Mouse (Mus musculus) T-cell, adult 2 months (primary cell): ENCODE results near the gene Nmu.

ENCODE experiments used
- DNase-seq: peaks from one replicate; pipeline ENCODE4 v3.0.0; 2022; ENCODE audit warnings: low spot score

Gene Nmu

DNA sequence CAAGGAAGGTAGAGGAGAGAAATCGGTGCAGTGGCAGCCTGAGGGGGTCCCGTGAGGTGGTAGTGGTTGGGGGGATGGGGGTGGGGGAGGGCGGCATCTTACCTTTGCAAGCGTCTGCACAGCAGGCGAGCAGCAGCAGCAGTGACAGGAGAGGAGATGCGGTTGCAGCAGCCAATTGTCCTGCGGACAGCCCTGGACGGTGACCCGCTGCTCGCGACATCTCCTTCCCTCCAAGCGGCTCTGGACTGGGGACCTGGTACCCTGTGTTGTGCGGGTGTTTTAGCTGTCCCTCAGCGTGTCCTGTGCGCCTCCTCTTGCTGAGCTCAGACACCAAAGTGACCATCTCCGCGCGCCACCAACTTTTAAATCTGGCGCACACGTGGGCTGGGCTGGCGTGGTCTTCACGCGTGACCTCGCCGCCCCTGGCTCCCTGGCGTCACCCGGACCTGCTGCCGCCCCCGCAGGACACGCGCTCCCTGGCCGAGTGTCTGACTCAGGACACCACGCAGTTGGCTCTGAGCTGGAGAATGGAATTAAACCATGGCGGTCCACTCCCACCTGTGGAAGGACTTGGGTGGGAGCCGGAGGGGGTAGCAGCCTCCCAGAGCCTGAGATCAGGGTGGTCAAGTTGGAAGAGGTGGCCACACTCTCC, at the start of gene Nmu:
TSS of gene Nmu (minus strand) at position 336 of the 652 bp plus-strand sequence.
- no peak for DNase-seq

DNA sequence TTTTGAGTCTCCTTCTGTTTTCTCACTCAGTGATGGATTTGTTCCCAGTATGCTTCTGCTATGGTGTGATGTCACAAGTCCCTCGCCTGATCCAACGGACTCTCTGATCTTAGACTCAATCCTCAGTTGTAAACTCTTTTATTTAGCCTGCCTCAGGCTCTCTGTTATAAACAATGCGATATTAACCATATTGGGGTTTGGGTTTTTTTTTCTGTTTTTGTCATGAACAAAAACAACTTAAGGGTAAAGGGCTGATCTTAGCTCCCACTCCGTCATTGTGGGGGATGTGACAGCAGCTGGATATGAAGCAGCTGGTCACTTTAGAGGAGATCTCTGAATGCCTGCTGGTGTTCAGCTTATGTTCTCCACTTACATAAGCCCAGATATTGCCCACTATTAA, 48.1 kb upstream of the Nmu start:
- no peak for DNase-seq

DNA sequence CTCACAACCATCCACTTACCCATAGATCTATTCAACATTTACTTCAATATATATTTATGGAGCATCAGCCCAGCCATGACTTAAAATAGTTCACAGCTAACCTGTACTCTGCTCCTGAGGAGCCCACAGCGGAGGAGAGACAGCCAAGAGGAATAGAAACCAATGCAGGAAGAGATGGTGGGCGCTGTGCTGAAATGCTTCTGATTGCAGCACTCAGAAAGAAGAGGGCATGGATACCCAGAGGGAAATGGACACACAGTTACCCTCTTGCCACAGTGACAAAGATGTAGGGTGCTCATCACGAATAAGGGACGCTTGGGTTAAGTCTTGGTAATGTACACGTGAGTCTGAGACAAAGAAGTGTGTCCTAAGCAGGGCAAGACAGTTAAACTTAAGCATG, 30.8 kb upstream of the Nmu start:
- no peak for DNase-seq

DNA sequence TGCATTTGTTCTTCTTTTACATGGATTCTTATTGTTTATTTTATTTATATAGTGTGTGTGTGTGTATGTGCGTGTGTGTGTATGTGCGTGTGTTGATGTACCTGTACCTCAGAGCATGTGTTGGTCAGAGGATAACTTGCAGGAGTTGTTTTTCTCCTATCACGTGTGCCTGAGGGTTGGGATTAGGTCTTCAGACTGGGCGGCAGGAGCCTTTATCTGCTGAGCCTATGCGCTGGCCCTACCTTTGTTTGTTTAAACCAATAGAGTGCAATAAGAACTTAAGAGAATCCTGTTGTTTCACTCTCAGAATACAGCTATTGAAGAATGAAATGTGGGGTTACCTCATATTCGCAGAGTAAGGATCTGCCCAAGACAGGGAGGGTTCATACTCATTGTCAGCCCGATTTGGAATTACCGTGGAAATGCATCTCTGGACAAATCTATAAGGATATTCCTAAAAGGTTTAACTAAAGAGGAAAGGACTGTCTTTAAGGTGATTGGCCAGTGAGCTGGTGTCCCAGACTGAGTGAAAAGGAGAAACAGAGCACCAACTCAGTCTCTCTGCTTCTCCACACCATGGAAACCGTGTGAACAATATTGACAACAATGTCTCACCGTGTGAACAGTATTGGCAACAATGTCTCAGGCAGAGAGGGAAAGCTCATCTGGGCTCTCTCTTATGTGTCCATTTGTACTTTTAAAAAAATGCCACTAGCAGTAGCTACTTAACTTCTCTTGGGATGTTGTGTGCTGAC, 25.6 kb upstream of the Nmu start:
- no peak for DNase-seq

DNA sequence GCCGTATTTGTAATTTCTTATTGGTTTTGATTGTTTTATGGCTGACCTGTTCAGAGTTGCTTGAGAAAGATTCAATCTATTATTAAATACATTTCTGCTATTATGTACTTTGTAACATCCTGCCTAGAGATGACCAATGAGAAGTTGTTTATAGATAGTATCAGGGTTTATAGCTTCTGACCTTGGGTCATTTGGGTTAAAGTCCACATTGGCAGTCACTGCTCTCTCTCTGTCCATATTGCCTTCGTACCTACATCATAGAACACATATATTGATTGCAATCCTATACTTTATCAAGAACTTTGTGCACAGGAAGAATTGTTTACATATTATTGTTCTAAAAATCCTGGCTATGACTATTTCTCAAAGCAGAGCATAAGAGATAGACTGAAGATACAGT, 24.9 kb upstream of the Nmu start:
- DNase-seq = no peak

DNA sequence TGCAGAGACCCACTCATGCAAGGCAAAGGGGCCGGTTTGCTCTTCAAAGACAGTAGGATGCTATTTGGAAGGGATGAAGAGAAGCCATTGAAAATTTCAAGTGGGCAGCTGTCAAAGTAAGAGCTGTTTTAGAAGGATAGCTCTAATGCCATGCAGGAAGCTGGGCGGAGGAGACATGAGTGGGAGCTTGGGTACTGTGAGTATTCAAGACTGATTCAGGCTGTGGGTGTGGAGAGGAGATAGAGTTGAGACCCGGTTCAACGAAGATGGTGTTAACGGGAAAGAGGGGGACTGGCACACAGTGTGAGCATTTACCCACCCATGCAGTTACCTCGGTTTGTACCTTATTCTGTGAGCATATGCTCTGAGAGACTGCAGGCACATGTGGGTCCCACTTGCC, 20.1 kb upstream of the Nmu start:
- no peak for DNase-seq

DNA sequence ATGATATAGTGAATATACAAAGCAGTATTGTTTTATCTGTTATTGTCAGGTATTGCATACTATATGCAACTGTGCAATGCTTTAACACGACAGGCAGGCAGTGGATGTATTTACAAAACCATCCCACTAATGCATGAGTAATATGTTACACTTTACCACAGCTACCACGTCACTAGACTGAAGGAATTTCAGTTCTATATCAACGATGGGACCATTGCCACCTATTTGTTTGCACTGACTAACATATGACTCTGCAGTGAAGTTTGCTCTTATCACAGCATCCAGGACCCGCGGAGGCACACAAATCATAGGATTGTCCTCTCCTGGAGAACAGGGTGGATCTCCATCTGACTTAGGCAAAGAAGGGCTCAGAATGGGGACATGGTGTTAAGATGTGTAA, 18.2 kb upstream of the Nmu start:
- no peak for DNase-seq

DNA sequence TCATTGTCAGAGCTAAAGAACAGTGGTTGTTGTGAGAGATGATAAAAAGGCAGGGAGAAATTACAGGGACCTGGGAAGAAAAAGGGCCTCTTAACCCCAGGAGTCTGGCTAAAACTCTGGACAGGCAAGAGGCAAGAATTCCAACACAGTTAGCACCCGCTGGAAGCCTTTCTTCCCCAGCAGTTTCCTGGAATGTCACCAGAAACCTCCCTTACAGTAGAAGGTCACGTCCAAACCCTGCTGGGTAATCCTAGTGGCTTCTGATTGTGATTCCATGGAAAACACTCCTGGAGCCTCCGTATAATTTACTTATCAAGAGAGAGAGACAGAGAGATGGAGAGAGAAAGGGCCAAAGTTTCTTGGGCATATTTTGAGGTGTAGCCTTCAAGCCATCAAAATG, 15.6 kb upstream of the Nmu start:
- DNase-seq = no peak

DNA sequence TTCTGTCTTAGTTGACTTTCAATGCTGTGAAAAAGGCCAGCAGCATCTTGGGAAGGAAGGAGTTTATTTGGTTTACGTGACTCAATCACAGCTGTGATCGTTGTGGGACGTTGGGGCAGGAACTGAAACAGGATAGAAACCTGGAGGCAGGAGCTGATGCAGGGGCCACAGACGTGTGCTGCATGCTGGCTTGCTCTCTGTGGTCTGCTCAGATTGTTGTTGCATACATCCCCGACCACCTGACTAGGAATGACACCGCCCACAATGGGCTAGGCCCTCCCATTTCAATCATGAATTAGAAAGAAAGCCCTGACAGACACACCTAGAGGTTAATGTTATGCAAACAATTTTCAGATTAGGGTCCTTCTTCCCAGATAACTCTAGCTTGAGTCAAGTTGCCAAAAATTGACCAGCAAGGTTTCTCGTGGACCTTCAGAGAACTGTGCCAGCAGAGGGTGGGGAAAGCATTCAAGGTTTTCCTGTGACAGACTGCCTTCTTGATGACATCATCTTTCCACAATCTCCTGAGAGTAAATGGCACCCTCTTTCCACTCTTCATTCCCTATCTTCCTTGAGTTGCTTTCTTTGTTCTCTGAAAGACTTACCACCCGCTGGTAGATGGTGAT, 5.7 kb upstream of the Nmu start:
- DNase-seq = no peak

DNA sequence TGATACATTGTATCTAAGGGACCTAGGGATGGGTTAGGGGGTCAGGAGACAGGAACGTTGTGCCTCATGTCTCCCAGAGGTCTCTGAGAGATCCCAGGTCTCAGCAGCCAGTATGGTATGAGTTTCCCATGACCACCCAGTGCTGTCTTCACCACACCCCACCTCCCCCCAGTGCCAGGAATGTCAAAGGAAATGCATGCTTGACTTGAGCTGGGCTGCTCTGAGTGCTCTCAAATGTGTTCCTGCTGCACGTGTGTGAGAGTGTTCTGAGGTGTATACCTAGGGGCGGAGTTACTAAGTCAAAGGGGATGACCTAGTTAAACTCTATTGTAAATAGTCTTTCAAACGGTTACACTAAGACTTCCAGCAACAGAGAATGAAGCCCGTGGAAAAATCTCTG, 1.8 kb upstream of the Nmu start:
- DNase-seq = no peak

DNA sequence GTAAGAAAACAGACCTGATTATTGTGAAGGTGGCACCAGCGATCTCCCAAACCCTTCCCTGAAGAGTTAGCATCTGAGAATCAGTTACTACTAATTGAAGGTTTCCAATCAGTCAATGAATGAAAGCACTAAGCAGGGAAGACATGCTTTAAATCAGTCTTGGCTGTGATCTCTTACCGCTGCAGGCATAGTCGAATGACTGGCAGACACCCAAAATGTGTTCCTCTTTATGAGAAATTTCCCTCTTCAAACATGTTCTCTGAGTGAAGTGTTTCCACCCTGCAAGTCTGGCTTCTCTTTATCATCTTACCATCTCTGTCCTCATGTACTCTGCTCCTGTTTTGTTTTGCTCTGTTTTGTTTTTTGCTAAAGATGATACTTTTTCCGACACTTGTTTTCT, 2.8 kb downstream of the Nmu start:
- no peak for DNase-seq

DNA sequence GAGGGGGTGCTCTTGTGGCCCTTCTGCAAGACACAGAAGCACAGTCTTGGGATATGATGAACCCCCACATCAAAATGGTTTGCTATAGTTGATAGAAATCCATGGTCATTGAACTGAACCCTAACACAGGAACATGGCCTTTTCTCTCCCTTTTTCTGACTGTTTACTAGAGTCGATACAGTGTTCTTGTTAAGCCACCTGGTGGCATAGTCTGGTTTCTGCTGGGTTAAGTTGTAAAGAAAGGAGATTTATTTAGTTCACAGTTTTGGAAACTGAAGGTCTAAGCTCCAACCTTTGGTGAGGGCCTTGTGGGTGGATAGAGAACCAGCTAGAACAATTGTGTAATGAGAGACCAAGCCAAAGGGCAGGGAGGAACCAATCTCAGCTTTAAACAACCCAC, 3.5 kb downstream of the Nmu start:
- DNase-seq = no peak

DNA sequence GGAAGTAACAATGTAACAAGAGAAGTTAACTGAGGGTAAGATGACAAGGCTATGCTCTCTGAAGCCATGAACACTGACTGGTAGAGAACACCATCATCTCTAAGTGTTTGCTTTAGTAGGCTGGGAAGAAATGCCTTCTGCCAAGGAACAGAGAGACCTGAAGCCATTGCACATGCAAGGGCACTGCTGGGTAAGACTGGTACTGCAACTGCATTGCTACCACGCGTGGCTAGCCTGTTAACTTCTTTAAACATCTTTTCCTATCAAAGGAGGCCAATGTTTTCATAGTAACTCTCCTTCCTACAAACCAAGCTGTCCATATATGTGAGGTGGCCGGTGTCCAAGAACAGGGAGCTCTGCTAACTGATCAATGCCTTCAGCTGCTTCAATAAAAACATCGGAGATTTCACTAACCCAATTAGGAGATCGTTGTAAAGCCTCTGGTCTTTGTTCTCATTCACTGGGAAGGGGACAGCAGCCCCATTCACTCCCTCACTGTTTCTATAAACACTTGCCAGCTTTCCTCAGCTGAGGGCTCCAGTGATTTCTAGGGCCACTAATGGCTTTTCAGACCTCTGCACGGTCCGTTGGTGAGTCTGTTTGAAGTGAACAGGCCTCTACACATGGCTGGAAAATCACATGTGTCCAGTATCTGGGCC, 11.5 kb downstream of the Nmu start:
- no peak for DNase-seq

DNA sequence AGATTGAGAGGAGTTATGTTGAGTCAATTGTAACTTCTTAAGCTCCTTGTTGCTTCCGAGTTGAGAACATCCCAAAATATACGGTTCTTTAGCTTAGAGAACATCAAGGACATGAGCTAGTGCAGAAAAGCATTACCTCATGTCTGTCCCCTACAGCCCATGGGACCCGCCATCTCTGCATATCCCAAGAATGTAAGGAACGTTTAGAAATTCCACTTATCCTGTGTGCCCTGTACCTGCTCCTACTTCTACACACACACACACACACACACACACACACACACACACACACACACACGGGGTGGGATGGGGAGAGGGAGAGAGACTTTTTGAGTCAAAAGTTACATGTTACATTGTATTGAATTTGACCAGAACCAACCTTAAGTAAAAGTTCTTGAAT, 12.1 kb downstream of the Nmu start:
- no peak for DNase-seq

DNA sequence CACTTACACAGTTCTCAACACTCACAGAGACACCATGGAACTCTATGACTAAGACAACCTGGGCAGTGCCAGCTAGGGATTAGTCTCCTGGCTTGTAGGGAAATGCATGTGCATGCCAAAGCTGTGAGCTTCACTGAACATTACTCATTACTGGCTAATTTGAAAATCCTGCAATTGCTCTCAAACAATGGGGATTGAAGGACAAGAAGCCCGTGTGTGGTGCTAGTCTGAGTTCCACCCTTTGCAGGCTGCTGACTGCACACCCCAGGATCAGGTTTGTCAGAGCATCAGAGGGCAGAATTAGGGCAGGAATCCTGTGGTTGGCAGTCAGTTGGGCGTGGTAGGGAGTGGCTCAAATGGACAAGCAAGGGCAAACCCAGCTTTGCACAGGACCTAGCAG, 17.5 kb downstream of the Nmu start:
- DNase-seq = no peak

DNA sequence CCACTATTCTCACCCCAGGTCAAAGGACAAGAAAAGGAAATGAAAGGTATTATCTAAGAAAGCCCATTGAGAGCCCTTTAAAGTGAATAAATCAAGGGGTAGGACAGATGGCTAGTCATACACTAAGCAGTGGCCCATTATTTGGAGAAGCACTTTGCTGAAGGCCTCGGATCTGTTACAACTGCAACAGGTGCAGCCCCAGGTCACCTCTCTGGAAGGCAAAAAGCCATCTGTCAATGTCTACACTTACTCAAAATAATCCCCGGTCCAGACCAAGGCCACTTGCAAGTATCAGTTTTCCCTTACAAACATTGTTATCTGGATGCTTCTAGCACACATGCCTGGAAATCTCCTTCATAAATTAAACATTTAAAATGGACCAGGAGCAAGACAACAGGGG, 22.7 kb downstream of the Nmu start:
- no peak for DNase-seq

DNA sequence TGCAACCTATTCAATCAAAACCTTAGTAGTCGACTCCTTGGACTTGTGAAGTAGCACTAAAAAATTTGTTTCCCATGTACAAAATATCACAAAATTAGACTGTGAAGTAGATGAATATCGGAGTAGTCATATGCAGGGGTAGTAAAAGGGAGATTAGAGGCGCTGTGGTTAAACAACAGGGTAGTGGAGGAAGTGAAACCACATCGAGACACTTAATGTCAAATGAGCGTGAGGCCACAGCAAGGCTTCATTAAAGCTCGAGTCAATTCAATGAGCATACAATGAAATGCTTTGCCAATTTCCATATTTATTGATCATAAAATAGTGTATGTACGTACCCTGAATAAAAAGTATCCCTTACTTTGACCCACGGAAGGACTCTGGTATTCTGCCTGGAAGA, 26.5 kb downstream of the Nmu start:
- no peak for DNase-seq

DNA sequence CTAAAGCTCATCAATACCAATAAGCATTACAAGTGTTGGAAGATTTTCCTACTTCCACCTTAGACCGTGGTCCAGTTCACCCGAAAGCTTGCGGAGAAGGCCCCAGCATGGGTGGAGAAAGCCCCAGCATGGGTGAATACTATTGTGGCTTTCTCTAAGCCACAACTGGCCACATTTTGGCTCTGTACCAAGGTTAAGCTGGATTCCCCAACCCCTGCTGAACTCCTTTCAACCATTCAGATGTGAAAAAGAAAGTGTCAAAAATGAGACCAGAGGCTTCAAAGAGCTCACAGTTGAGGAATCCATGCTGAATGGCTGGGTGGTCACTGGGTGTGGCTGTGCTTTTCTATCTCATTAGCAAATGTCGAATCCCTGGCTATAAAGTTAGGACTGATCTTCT, 29.8 kb downstream of the Nmu start:
- DNase-seq = no peak

DNA sequence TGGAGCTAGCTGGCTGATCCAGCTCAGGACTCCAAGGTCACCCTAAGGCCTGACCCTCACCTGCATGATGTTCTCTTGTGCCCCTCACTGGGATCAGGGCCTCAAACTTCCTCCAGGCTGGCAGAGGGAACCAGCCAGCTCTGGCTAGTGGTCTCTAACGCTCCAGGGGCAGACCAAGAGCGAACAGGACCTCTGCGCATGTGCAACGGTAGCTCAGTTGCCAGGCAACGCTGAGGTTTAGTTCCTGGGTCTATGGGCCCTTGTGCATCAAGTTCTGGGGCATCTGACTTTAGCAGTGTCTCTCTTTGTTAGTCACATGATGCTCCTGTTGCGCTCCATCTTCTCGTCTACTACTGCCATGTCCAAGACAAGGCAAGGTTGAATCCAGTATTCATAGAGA, 32.6 kb downstream of the Nmu start, which contains the start of gene Pdcl2:
TSS of gene Pdcl2 (minus strand) at position 204 of the 400 bp plus-strand sequence.
- no peak for DNase-seq

DNA sequence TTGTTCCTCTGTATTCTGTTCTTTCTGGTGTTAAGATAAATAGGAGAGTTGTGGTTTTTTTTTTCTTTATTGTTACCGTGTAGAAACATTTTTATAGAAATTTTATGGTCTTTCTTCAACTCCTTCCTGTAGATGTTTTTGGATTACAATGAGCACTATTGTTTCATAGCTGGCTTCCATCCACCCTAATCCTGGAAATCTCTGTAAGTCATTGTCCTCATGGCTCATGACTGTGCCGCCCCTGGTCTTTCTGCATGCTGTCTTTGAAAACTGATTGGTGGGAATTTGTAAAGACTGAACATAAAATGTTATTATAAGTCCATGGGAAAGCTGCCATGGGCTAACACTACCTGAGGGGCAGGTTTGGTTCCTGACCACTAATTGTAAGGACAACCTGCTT, 36.3 kb downstream of the Nmu start:
- no peak for DNase-seq

DNA sequence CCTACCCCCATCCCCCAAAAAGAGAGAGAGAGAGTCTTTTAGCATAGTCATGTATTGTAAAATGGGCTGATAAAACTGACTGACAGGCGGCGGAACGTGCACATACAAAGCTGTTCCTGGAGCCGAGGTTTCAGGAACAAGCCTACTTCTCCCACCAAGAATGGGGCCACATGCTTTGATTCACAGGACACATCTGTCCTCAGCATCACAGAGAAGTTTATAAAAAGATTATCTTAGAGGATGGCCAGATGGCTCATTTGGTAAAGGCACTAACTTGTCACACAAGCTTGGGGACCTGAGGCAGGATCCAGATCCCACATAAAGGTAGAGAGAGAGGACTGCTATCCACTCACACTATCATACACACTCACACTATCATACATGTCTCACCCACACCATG, 38.5 kb downstream of the Nmu start:
- no peak for DNase-seq

DNA sequence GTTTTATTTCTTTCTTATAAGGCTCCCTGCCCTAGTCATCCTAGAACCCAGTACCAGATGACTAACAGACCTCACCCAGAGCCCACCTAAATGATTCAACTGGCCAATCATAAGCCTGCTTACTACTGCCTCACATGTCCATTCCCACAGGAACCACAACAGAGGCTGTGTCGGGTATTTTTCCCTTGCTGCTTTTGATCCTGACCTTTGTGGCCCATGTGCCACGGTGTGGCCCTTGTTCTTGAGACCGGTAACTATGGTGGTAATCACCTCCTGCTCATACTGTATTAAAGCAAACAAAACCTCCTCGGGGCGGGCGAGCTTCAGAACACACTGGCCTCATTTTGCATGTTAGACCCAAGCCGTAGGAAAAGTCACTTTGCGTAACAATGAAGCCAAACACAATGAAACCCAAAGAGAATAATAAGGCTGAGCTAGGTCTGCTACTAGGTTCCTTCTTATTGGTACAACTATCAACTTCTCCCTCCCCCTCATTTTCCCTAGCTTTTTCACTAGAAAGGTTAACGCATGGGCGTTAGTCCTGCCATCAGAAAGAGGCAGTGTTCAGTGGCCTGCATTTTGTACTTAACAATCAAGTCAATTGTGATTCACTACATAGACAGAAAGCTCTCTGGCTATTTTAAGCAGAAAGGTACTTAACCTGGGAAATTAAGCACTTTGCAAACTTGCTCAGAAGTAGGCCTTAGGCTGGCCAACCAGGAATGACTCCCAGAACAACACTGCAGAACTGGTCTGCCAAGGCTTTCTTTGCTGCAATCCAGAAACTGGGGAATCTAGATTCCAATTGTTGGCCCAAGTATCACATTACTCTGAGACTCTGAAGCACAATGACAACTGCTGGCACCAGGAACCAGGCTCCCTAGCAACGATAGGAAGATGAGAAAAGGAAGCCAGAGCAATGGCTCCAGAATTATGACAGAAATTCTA, 42.1 kb downstream of the Nmu start:
- DNase-seq = no peak
